Mouse (Mus musculus) embryonic facial prominence, embryonic 14.5 days (tissue): ENCODE measurements at regions not wholly inside any gene's neighbourhood (a gene's known extent, or its start where the extent isn't known, plus 50 kb on each side); places are given as distances from the start of the nearest gene placed in this dataset.
A peak's percentile ranks its signal among the peaks of the same experiment; 100 is the strongest.

ENCODE experiments used
- ATAC-seq: fragments of 200-750 bp; cut with Nextera tagmentation; 2 replicates; pipeline ENCODE4 v1.8.0; 2017; ENCODE audit warnings: low read depth, moderate number of reproducible peaks, moderate TSS enrichment
- DNase-seq: peaks from one replicate; pipeline ENCODE4 v3.0.0-alpha.2; 2015; ENCODE audit warnings: low spot score
- H3K27ac ChIP-seq: fragments of 300-500 bp; sonication (generic); replicated peaks from 2 replicates; pipeline ENCODE4 v1.5.1; 2014; ENCODE audit warnings: low read depth, mild to moderate bottlenecking, low read length, moderate library complexity
- H3K27me3 ChIP-seq: fragments of 300-500 bp; sonication (generic); replicated peaks from 2 replicates; pipeline ENCODE4 v1.6.1; 2014; ENCODE audit warnings: low read length; ENCODE audit not compliant: control insufficient read depth, insufficient read depth
- H3K36me3 ChIP-seq: fragments of 300-500 bp; sonication (generic); 2 replicates; pipeline ENCODE4 v1.6.1; 2014; ENCODE audit warnings: low read length, mixed read lengths; ENCODE audit not compliant: control insufficient read depth, insufficient read depth
- H3K4me1 ChIP-seq: fragments of 300-500 bp; sonication (generic); 2 replicates; pipeline ENCODE4 v1.6.1; 2014; ENCODE audit warnings: antibody characterized with exemption, low read length; ENCODE audit not compliant: control insufficient read depth, insufficient read depth
- H3K4me2 ChIP-seq: fragments of 300-500 bp; sonication (generic); 2 replicates; pipeline ENCODE4 v1.6.1; 2014; ENCODE audit warnings: low read depth, mild to moderate bottlenecking, low read length, moderate library complexity, mixed read lengths
- H3K4me3 ChIP-seq: fragments of 300-500 bp; sonication (generic); 2 replicates; pipeline ENCODE4 v1.5.1; 2014; ENCODE audit warnings: low read depth, mild to moderate bottlenecking, low read length
- H3K9ac ChIP-seq: fragments of 300-500 bp; sonication (generic); 2 replicates; pipeline ENCODE4 v1.6.1; 2014; ENCODE audit warnings: low read depth, mild to moderate bottlenecking, low read length, moderate library complexity, mixed read lengths
- H3K9me3 ChIP-seq: fragments of 300-500 bp; sonication (generic); 2 replicates; pipeline ENCODE4 v1.6.1; 2016; ENCODE audit warnings: low read length; ENCODE audit not compliant: control insufficient read depth
- WGBS: fragments of 180-500 bp; shearing (Covaris S2); extraction: QIAGEN DNeasy Blood & Tissue Kit; methylation state at CpG from one replicate; pipeline ENCODE4 v1.1.7; 2014; 5-methylcytosine and 5-hydroxymethylcytosine counted together

DNA sequence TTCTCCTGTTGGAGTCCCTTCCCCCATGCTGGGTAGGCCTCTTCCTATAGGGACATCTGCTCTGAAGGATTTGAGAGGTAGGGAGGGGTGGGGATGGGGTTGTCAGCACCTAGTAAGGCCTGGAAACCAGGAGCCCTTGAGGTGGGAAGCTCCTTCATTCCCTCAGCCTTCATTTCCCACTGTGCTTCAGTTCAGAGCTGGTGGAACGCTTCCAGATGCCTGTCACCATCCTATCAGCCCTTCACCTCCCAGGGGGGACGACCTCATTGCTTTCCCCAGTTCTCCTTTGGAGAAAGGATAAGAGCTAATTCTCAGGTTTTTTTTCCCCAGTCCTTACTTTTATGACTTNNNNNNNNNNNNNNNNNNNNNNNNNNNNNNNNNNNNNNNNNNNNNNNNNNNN is 65.8 kb upstream of the Runx1 start:
- no peaks in the 10 kb centered on the region for H3K36me3 ChIP-seq
- H3K4me1 ChIP-seq: 0 out of 2 replicates have a peak, but pooled peaks cover 5% of the 10 kb centered on the region
- no peak overlapping the region for H3K4me3 ChIP-seq
- no peak overlapping the region for H3K9ac ChIP-seq
- no peaks in the 10 kb centered on the region for H3K27me3 ChIP-seq
- H3K27ac ChIP-seq: no peak overlapping the region
- no peak for DNase-seq
- H3K4me2 ChIP-seq: no peak overlapping the region
- H3K9me3 ChIP-seq: no peaks in the 10 kb centered on the region
- ATAC-seq: no peak
- WGBS: 61% methylated on average over 2 of the region's 2 CpGs

DNA sequence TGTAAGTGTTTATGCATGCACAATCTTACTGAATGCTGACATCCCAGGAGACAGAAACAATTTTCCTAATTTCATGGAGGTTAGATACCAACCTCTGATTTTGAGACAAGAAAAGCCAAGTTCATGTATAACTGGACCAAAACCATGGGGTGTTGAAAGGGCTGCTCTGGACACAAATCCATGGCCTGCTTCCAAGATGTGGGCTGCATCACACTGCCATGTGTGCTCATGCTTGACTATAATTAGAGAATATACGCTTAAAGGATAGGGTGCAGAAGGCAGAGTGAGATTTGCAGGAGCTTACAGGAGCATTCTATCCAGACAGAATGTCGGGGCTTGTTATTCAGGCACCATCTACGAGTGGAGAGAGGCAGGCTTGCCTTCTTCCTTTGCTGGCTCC is 64.8 kb upstream of the Runx1 start:
- Histone ChIP-seq H3K9me3 (no peaks in the 10 kb centered on the region), H3K27ac (no peak overlapping the region), H3K4me1 (0 out of 2 replicates have a peak, but pooled peaks cover 5% of the 10 kb centered on the region), H3K36me3 (no peaks in the 10 kb centered on the region), H3K9ac (no peak overlapping the region), H3K27me3 (no peaks in the 10 kb centered on the region), H3K4me2 (no peak overlapping the region), H3K4me3 (no peak overlapping the region)
- WGBS: 42% methylated on average over 3 of the region's 3 CpGs
- no peak for ATAC-seq
- peak; percentile 71 for DNase-seq

GRCm38 (mm10) chr16:92889537-92889936 is 63.6 kb upstream of the Runx1 start:
- H3K27me3 ChIP-seq: no peaks in the 10 kb centered on the region
- no peak overlapping the region for H3K27ac ChIP-seq
- H3K4me2 ChIP-seq: no peak overlapping the region
- no peaks in the 10 kb centered on the region for H3K36me3 ChIP-seq
- ATAC-seq (no peak), DNase-seq (peak; percentile 11)
- no peaks in the 10 kb centered on the region for H3K9me3 ChIP-seq
- H3K4me1 ChIP-seq: peaks cover 5% of the 10 kb centered on the region; the same call in 1 of the 2 replicates
- H3K4me3 ChIP-seq: no peak overlapping the region
- WGBS: 81% methylated on average over 10 of the region's 10 CpGs
- no peak overlapping the region for H3K9ac ChIP-seq

GRCm38 (mm10) chr16:92886226-92886625 is 60.3 kb upstream of the Runx1 start:
- no peaks in the 10 kb centered on the region for H3K27me3 ChIP-seq
- DNase-seq (no peak), ATAC-seq (no peak)
- H3K36me3 ChIP-seq: no peaks in the 10 kb centered on the region
- no peak overlapping the region for H3K27ac ChIP-seq
- 94% methylated on average over 3 of the region's 3 CpGs for WGBS
- no peaks in the 10 kb centered on the region for H3K9me3 ChIP-seq
- H3K4me1 ChIP-seq: peaks cover 3% of the 10 kb centered on the region; the same call in 1 of the 2 replicates
- H3K4me3 ChIP-seq: no peak overlapping the region
- H3K9ac ChIP-seq: no peak overlapping the region
- no peak overlapping the region for H3K4me2 ChIP-seq

DNA sequence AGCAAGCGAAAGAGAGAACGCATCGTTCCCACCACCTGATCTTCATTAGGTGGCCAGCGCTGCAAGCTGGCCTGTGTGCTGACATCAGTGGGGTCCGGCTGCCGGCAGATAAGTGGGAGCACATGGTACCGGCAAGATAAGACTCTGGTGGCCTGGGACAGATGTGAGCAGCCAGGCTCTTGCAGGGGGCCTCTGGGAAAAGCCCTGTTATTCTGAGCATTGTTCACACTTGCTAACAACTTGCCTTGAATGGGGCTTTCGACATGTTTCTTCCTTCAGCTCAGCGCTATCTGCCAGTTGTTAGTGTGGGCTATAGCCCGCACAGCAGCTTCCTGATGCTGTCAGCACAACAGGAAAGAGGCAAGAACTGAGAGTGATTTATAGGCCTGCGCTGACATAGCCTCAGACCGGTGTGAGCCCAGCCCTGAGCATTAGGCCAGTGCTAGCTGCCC is 57.9 kb upstream of the Runx1 start:
- Histone ChIP-seq H3K9ac (no peak overlapping the region), H3K4me1 (peaks cover 3% of the 10 kb centered on the region; the same call in 1 of the 2 replicates), H3K9me3 (no peaks in the 10 kb centered on the region), H3K27me3 (no peaks in the 10 kb centered on the region), H3K36me3 (no peaks in the 10 kb centered on the region), H3K4me2 (no peak overlapping the region), H3K4me3 (no peak overlapping the region), H3K27ac (no peak overlapping the region)
- DNase-seq (peak; percentile 36), ATAC-seq (no peak)
- WGBS: 24% methylated on average over 12 of the region's 12 CpGs

GRCm38 (mm10) chr16:92880356-92881043 is 54.6 kb upstream of the Runx1 start:
- WGBS: 88% methylated on average over 3 of the region's 3 CpGs
- no peaks in the 10 kb centered on the region for H3K9me3 ChIP-seq
- ATAC-seq (no peak), DNase-seq (no peak)
- no peaks in the 10 kb centered on the region for H3K27me3 ChIP-seq
- peaks cover 3% of the 10 kb centered on the region; the same call in 1 of the 2 replicates for H3K4me1 ChIP-seq
- no peak overlapping the region for H3K9ac ChIP-seq
- H3K36me3 ChIP-seq: no peaks in the 10 kb centered on the region
- H3K4me2 ChIP-seq: no peak overlapping the region
- no peak overlapping the region for H3K4me3 ChIP-seq
- H3K27ac ChIP-seq: no peak overlapping the region

DNA sequence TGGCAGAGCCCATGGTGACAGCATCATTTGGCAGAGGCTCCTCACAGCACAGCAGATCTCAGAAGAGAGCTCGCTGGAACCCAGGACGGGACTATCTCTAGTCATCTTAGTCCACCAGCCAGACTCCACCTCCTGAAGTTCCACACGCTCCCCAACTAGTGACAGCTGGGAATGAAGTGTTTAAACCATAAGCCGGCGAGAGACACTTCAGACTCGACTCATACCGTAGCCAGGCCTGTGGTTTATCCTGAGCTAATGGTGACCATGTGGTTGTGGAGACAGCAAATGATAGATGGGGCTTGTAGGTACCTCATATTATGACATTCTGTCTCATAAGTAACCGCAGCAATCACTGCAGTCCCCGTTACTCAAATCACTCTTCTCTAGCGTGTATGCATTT is 52.1 kb upstream of the Runx1 start:
- WGBS: 57% methylated on average over 10 of the region's 10 CpGs
- H3K9ac ChIP-seq: no peak overlapping the region
- no peaks in the 10 kb centered on the region for H3K27me3 ChIP-seq
- ATAC-seq (no peak), DNase-seq (peak; percentile 55)
- no peaks in the 10 kb centered on the region for H3K4me1 ChIP-seq
- no peak overlapping the region for H3K4me3 ChIP-seq
- peaks cover 7% of the 10 kb centered on the region; the same call in 1 of the 2 replicates for H3K9me3 ChIP-seq
- H3K27ac ChIP-seq: no peak overlapping the region
- no peaks in the 10 kb centered on the region for H3K36me3 ChIP-seq
- H3K4me2 ChIP-seq: no peak overlapping the region
